Mouse (Mus musculus) myocyte (in vitro differentiated cells): ENCODE measurements around the gene Pgf. TPM values are rescaled to one million over a fixed set of nuclear protein-coding genes. Genes with fewer than 3 reads are reported as not detected.
A peak's percentile ranks its signal among the peaks of the same experiment; 100 is the strongest.

Source experiments
- H3K27me3 ChIP-seq: one replicate; pipeline ENCODE4 v1.6.1; 2011; ENCODE audit not compliant: control insufficient read depth, insufficient read depth, insufficient read length
- H3K36me3 ChIP-seq: one replicate; pipeline ENCODE4 v1.6.1; 2011; ENCODE audit not compliant: control insufficient read depth, insufficient read depth
- H3K4me2 ChIP-seq: one replicate; pipeline ENCODE4 v1.6.1; 2011; ENCODE audit warnings: low read depth, control low read depth
- H3K4me3 ChIP-seq: one replicate; pipeline ENCODE4 v1.5.1; 2011; ENCODE audit warnings: mild to moderate bottlenecking, control low read depth, moderate library complexity
- H3K79me2 ChIP-seq: one replicate; pipeline ENCODE4 v1.6.1; 2011; ENCODE audit not compliant: control insufficient read depth, insufficient read depth
- H3ac ChIP-seq: one replicate; pipeline ENCODE4 v1.6.1; 2011; ENCODE audit not compliant: control insufficient read depth, insufficient read length
- CEBPB ChIP-seq: IDR thresholded peaks from 2 replicates; pipeline ENCODE4 v1.6.1; 2011; ENCODE audit warnings: mild to moderate bottlenecking, moderate library complexity; ENCODE audit not compliant: poor library complexity, insufficient read depth, severe bottlenecking
- E2F4 ChIP-seq: IDR thresholded peaks from one replicate; pipeline ENCODE4 v1.6.1; 2011; ENCODE audit warnings: mild to moderate bottlenecking, control low read depth, moderate library complexity; ENCODE audit not compliant: insufficient read depth
- MAX ChIP-seq: IDR thresholded peaks from one replicate; pipeline ENCODE4 v1.6.1; 2011; ENCODE audit warnings: low read depth, mild to moderate bottlenecking, control low read depth
- MYOD1 ChIP-seq, 3 experiments: IDR thresholded peaks; one replicate each; pipeline ENCODE4 v1.6.1; 2011; ENCODE audit warnings: control low read depth in 2 of 3, low read depth in 2 of 3, mild to moderate bottlenecking in 2 of 3, moderate library complexity in 1 of 3; ENCODE audit not compliant: insufficient read length in 2 of 3, control insufficient read depth in 1 of 3
- MYOG ChIP-seq, 3 experiments: IDR thresholded peaks; one replicate each; pipeline ENCODE4 v1.6.1; 2011; ENCODE audit warnings: control low read depth in 2 of 3, low read depth in 2 of 3, mild to moderate bottlenecking in 2 of 3; ENCODE audit not compliant: insufficient read length in 2 of 3, control insufficient read depth in 1 of 3, insufficient read depth in 1 of 3
- POLR2A ChIP-seq: IDR thresholded peaks from one replicate; pipeline ENCODE4 v1.6.1; 2011; ENCODE audit warnings: low read depth, mild to moderate bottlenecking, control low read depth, moderate library complexity; ENCODE audit not compliant: insufficient read length
- POLR2AphosphoS2 ChIP-seq: IDR thresholded peaks from one replicate; pipeline ENCODE4 v1.6.1; 2011; ENCODE audit warnings: low read depth, control low read depth; ENCODE audit not compliant: insufficient read length
- REST ChIP-seq: IDR thresholded peaks from one replicate; pipeline ENCODE4 v1.6.1; 2011; ENCODE audit warnings: mild to moderate bottlenecking, control low read depth, moderate library complexity; ENCODE audit not compliant: insufficient read depth, insufficient read length
- SRF ChIP-seq: IDR thresholded peaks from one replicate; pipeline ENCODE4 v1.6.1; 2011; ENCODE audit warnings: low read depth; ENCODE audit not compliant: control insufficient read depth, insufficient read length
- TCF12 ChIP-seq: IDR thresholded peaks from one replicate; pipeline ENCODE4 v1.6.1; 2011; ENCODE audit warnings: mild to moderate bottlenecking, control low read depth; ENCODE audit not compliant: poor library complexity, insufficient read depth, severe bottlenecking
- TCF3 ChIP-seq: IDR thresholded peaks from one replicate; pipeline ENCODE4 v1.6.1; 2011; ENCODE audit warnings: low read depth, control low read depth; ENCODE audit not compliant: insufficient read length
- USF1 ChIP-seq: IDR thresholded peaks from one replicate; pipeline ENCODE4 v1.6.1; 2011; ENCODE audit warnings: low read depth, mild to moderate bottlenecking, control low read depth, moderate library complexity
- polyA plus RNA-seq: library from polyadenylated mRNA; unstranded; fragments of >200 nt; fragmentation: generic; extraction: Trizol; gene quantifications from one replicate; pipeline ENCODE4 v1.2.1, GENCODE M21; 2012; ENCODE audit warnings: missing spikeins

Pgf gene
- polyA plus RNA-seq, 1 experiment = 41.9 TPM

- Histone ChIP-seq H3K36me3 (no peaks in the 10 kb centered on the region), H3K4me2 (no peak overlapping the region), H3K27me3 (no peaks in the 10 kb centered on the region), H3K79me2 (no peaks in the 10 kb centered on the region), H3K4me3 (no peak overlapping the region), H3ac (no peak overlapping the region)
- TF ChIP-seq REST (no peak), CEBPB (no peak), MYOG (IDR thresholded peaks at IDR 0.05; ENCODE audit: control insufficient read depth in 1 of 3, insufficient read depth in 1 of 3, insufficient read length in 2 of 3, low read depth in 2 of 3) (no peak), MYOD1 (IDR thresholded peaks at IDR 0.05; ENCODE audit: control insufficient read depth in 1 of 3, insufficient read length in 2 of 3, low read depth in 2 of 3) (no peak), TCF3 (no peak), TCF12 (no peak), USF1 (no peak), POLR2AphosphoS2 (no peak), E2F4 (no peak), SRF (no peak), POLR2A (no peak), MAX (no peak)
Measured at GRCm38 (mm10) chr12:85140036-85140701, 37.4 kb downstream of the Pgf start.

DNA sequence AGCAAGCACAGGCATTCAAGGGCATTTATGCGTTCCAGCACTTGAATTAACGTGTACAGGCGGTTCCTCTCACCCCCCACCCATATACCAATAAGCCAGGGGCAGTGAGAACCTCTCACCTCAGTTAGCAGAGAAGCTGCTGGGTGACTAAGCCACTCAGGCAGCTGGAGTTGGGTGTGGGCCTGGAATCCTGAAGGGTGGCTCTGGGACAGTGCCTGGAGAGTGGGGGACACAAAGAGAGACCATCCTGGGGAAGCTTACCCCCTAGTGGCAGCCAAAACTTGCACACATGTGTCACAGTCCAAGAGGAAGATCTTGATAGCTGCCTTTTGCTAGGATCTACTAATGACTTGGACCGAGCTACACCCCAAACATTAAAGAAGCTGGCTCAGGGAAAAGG lies 41.0 kb downstream of the Pgf start:
- H3K36me3 ChIP-seq = peaks cover 24% of the 10 kb centered on the region
- peak overlapping the region; percentile 42 for H3K4me2 ChIP-seq
- H3K27me3 ChIP-seq = no peaks in the 10 kb centered on the region
- no peaks in the 10 kb centered on the region for H3K79me2 ChIP-seq
- no peak overlapping the region for H3ac ChIP-seq
- no peak overlapping the region for H3K4me3 ChIP-seq
- peak in 1 of 3 experiments; percentile 14 for TF ChIP-seq MYOD1 (IDR thresholded peaks at IDR 0.05; ENCODE audit: control insufficient read depth in 1 of 3, insufficient read length in 2 of 3, low read depth in 2 of 3)
- TF ChIP-seq TCF3 = no peak
- TF ChIP-seq SRF = no peak
- TF ChIP-seq USF1 = no peak
- TF ChIP-seq POLR2AphosphoS2 = peak; percentile 74
- no peak for TF ChIP-seq REST
- TF ChIP-seq CEBPB = no peak
- TF ChIP-seq POLR2A = no peak
- no peak for TF ChIP-seq MAX
- TF ChIP-seq MYOG (IDR thresholded peaks at IDR 0.05; ENCODE audit: control insufficient read depth in 1 of 3, insufficient read depth in 1 of 3, insufficient read length in 2 of 3, low read depth in 2 of 3) = peak in 1 of 3 experiments; percentile 52

DNA sequence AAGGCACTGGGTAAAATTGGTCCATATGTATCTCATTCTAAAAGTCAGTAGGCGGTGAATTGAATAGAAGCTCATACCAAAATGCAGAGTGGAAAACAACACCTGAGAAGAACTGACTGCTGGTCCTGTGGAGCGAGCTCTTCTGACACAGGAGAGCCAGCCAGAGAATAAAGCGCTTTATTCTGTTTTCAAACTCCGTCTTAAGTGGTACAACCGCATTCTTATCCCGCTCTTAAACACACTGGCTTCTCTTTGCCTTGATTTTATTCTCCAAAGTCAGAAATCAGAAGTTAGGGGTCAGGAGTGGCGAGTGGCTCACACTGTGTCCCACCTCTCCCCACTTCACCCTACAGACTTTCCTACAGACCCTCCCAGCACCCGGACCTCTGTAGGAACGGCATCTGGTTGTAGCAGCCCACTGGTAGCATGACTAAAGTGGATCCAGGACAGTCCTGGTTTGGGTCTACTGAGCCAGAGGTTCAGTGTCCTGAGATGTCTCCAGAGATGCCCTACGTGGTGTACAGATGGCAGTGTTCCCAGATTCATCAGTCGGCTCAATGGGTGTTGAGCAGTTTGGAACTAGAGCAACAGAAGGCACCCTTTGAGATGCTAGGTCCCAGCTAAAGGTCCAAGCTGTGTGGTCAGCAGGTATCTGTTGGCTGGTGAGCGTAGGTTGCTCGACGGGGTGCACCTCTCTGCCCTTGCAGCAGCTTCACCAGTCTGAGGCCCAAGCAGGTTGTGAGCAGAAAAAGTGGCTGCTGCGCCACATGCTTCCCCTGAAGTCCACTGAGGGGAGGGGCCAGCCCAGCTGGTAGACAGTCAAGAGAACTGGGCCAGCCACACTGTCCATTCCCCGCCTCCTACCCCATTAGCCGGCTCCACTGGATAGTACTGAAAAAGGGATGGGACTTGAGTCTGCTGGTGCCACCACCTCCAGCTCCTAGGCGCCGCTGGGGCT lies 41.8 kb downstream of the Pgf start:
- TF ChIP-seq MAX = no peak
- TF ChIP-seq USF1 = no peak
- TF ChIP-seq TCF12 = no peak
- TF ChIP-seq E2F4 = no peak
- peak; percentile 67 for TF ChIP-seq POLR2AphosphoS2
- no peak for TF ChIP-seq MYOG (IDR thresholded peaks at IDR 0.05; ENCODE audit: control insufficient read depth in 1 of 3, insufficient read depth in 1 of 3, insufficient read length in 2 of 3, low read depth in 2 of 3)
- TF ChIP-seq REST = no peak
- TF ChIP-seq POLR2A = no peak

GRCm38 (mm10) chr12:85134043-85134794 lies 43.4 kb downstream of the Pgf start:
- no peaks in the 10 kb centered on the region for H3K27me3 ChIP-seq
- no peaks in the 10 kb centered on the region for H3K79me2 ChIP-seq
- H3K36me3 ChIP-seq = peaks cover 43% of the 10 kb centered on the region
- no peak overlapping the region for H3ac ChIP-seq
- no peak for TF ChIP-seq E2F4
- TF ChIP-seq REST = no peak
- TF ChIP-seq POLR2AphosphoS2 = no peak
- TF ChIP-seq USF1 = no peak
- no peak for TF ChIP-seq MYOD1 (IDR thresholded peaks at IDR 0.05; ENCODE audit: control insufficient read depth in 1 of 3, insufficient read length in 2 of 3, low read depth in 2 of 3)
- TF ChIP-seq SRF = no peak
- no peak for TF ChIP-seq TCF12
- no peak for TF ChIP-seq MYOG (IDR thresholded peaks at IDR 0.05; ENCODE audit: control insufficient read depth in 1 of 3, insufficient read depth in 1 of 3, insufficient read length in 2 of 3, low read depth in 2 of 3)
- TF ChIP-seq MAX = no peak
- TF ChIP-seq CEBPB = no peak
- no peak for TF ChIP-seq TCF3
- no peak overlapping the region for H3K4me3 ChIP-seq
- no peak overlapping the region for H3K4me2 ChIP-seq

More for the DNA sequence above, 41.8 kb downstream of the Pgf start:
- Histone ChIP-seq H3K79me2 (no peaks in the 10 kb centered on the region), H3ac (no peak overlapping the region), H3K4me3 (no peak overlapping the region), H3K27me3 (no peaks in the 10 kb centered on the region), H3K4me2 (peak overlapping the region; percentile 42), H3K36me3 (peaks cover 27% of the 10 kb centered on the region)
